Mouse (Mus musculus): ENCODE measurements at regions not wholly inside any gene's neighbourhood (a gene's known extent, or its start where the extent isn't known, plus 50 kb on each side); places are given as distances from the start of the nearest gene placed in this dataset.

DNA sequence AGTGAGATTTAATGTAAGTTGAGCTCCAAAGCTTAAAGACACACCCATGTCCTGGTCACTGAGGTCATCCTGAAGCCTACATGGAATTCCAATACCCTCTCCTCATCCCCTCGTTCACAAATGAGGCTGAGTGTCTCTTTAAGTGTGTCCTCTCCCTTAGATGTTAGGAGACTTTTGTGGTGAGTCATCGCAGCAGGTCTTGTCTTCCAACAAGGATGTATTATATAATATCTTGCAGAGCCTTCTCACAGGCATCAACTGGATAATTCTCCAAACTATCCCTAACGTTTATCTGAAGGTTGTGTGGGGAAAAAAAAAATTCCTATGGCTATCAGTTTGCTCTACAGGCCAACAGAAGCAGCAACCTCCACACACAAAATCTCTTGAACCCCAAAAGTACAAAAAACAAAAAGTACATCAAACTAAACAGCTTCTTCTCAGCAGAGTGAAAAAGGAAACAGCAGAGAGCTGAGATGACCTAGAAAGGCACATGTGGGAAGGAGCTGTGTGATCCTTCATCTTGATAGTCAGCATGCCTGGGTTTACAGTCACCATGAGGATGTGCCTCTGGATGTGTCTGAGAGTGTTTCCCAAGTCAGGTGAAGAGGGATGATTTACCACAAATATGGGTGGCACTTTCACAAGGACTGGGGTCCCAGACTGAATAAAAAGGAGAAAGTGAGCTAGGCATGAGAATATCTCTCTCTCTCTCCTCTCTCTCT is 56.4 kb upstream of the Gm47985 start:
- H3K4me1 ChIP-seq (replicated peaks; ENCODE audit: control insufficient read depth, insufficient read depth, low read length), result no peaks in the 10 kb centered on the region
- H3K9me3 ChIP-seq (ENCODE audit: control insufficient read depth, low read length), result no peaks in the 10 kb centered on the region
- H3K27me3 ChIP-seq (replicated peaks; ENCODE audit: control insufficient read depth, insufficient read depth, low read length), result no peaks in the 10 kb centered on the region
- H3K9ac ChIP-seq (replicated peaks; ENCODE audit: low read depth, low read length), result no peak overlapping the region
- no peaks in the 10 kb centered on the region for H3K36me3 ChIP-seq (ENCODE audit: control insufficient read depth, insufficient read depth)
- no peak overlapping the region for H3K4me2 ChIP-seq (ENCODE audit: low read length)
- H3K4me3 ChIP-seq (replicated peaks; ENCODE audit: low read length), result no peak overlapping the region
- ATAC-seq, result no peak
- H3K27ac ChIP-seq (ENCODE audit: low read length), result no peak overlapping the region
- 77% methylated on average over 3 of the region's 3 CpGs for WGBS

DNA sequence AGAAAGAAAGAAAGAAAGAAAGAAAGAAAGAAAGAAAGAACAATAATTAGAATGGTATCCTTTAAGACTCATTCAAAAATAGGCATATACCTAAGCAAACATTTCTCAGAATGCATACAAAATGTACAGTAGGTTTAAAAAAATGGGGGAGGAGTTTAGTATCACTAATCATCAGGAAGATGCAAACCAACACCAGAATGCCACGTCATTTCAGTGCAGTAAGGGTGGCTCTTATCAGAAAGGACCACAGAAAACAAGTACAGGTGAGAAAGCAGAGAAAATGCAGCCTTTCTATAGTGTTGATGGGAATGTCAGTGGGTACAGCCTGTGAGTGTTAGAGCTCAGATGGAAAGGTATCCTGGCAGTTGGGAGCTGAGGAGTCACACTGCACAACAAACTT is 55.6 kb upstream of the Gm47985 start:
- ATAC-seq, result no peak
- H3K36me3 ChIP-seq (ENCODE audit: control insufficient read depth, insufficient read depth), result no peaks in the 10 kb centered on the region
- 56% methylated on average over 1 of the region's 1 CpGs for WGBS

DNA sequence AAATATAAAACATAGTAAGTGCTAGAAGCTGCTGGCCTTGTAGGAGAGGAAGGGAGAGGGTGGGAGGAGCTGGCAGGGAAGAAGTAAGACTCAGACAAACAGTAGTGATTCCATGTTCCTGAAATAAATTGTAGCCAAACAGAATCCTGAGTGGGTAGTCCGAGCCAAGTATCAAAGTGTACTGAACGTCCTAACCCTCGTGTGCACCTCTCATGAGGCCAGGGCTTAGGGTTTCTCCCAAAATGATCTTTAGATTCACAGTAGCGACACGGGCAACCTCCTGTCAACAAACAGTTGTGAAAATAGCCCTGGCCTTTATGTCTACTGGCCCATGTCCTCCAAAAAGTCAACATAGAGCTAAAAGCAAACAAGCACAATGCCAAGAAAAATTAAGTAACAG is 54.3 kb upstream of the Gm47985 start:
- Histone ChIP-seq H3K36me3 (ENCODE audit: control insufficient read depth, insufficient read depth) (no peaks in the 10 kb centered on the region), H3K4me2 (ENCODE audit: low read length) (no peak overlapping the region), H3K9ac (replicated peaks; ENCODE audit: low read depth, low read length) (no peak overlapping the region), H3K27me3 (replicated peaks; ENCODE audit: control insufficient read depth, insufficient read depth, low read length) (no peaks in the 10 kb centered on the region), H3K9me3 (ENCODE audit: control insufficient read depth, low read length) (no peaks in the 10 kb centered on the region), H3K27ac (ENCODE audit: low read length) (no peak overlapping the region), H3K4me3 (replicated peaks; ENCODE audit: low read length) (no peak overlapping the region), H3K4me1 (replicated peaks; ENCODE audit: control insufficient read depth, insufficient read depth, low read length) (no peaks in the 10 kb centered on the region)
- ATAC-seq, result no peak
- 87% methylated on average over 5 of the region's 5 CpGs for WGBS

More for the DNA sequence above, 55.6 kb upstream of the Gm47985 start:
- no peak overlapping the region for H3K9ac ChIP-seq (replicated peaks; ENCODE audit: low read depth, low read length)
- H3K4me3 ChIP-seq (replicated peaks; ENCODE audit: low read length), result no peak overlapping the region
- no peaks in the 10 kb centered on the region for H3K27me3 ChIP-seq (replicated peaks; ENCODE audit: control insufficient read depth, insufficient read depth, low read length)
- H3K4me2 ChIP-seq (ENCODE audit: low read length), result no peak overlapping the region
- H3K4me1 ChIP-seq (replicated peaks; ENCODE audit: control insufficient read depth, insufficient read depth, low read length), result no peaks in the 10 kb centered on the region
- H3K9me3 ChIP-seq (ENCODE audit: control insufficient read depth, low read length), result no peaks in the 10 kb centered on the region
- H3K27ac ChIP-seq (ENCODE audit: low read length), result no peak overlapping the region

DNA sequence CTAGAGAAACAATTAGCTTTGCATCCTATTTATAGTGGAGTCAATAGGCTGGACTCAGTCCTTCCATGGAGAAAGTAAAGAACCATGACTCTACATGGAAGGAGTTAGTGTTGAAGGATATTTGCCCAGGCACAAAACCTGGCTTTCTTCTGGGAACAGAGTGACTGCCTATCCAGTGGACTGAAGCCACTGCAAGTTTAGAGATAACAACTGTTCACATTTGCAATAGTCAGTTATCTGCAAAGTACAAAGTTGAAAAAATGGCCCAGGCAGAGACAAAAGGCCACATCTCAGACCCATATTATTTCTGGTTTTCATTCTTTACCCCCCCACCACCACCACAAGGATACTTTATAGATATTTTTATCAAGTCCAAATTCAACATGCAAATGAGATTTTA is 53.4 kb upstream of the Gm47985 start:
- ATAC-seq, result no peak
- no peak overlapping the region for H3K4me2 ChIP-seq (ENCODE audit: low read length)
- H3K36me3 ChIP-seq (ENCODE audit: control insufficient read depth, insufficient read depth), result no peaks in the 10 kb centered on the region
- H3K9me3 ChIP-seq (ENCODE audit: control insufficient read depth, low read length), result no peaks in the 10 kb centered on the region
- no peak overlapping the region for H3K4me3 ChIP-seq (replicated peaks; ENCODE audit: low read length)
- H3K9ac ChIP-seq (replicated peaks; ENCODE audit: low read depth, low read length), result no peak overlapping the region
- no peaks in the 10 kb centered on the region for H3K27me3 ChIP-seq (replicated peaks; ENCODE audit: control insufficient read depth, insufficient read depth, low read length)
- H3K27ac ChIP-seq (ENCODE audit: low read length), result no peak overlapping the region
- no peaks in the 10 kb centered on the region for H3K4me1 ChIP-seq (replicated peaks; ENCODE audit: control insufficient read depth, insufficient read depth, low read length)

DNA sequence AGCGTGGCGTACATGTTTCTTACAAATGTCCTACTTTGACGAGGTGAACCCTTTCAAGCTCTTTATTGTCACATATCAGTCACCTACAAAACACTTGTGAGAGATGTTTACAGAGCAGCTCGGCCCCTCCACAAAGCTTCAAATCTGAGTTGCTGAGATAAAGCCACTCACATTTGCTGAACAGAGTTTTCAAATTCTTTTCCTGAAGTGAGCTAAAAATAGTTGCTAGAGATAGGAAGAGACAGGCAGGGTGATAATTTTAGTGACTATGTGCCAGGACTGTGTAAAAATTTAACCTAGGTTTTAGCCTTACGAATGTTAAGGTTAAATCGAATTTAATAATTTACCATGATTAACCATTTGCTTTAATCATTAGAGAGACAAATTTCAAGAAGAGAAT is 52.3 kb upstream of the Gm47985 start:
- Histone ChIP-seq H3K9me3 (ENCODE audit: control insufficient read depth, low read length) (no peaks in the 10 kb centered on the region), H3K4me3 (replicated peaks; ENCODE audit: low read length) (no peak overlapping the region), H3K27me3 (replicated peaks; ENCODE audit: control insufficient read depth, insufficient read depth, low read length) (no peaks in the 10 kb centered on the region), H3K36me3 (ENCODE audit: control insufficient read depth, insufficient read depth) (no peaks in the 10 kb centered on the region), H3K4me1 (replicated peaks; ENCODE audit: control insufficient read depth, insufficient read depth, low read length) (no peaks in the 10 kb centered on the region), H3K4me2 (ENCODE audit: low read length) (no peak overlapping the region), H3K9ac (replicated peaks; ENCODE audit: low read depth, low read length) (no peak overlapping the region), H3K27ac (ENCODE audit: low read length) (no peak overlapping the region)
- WGBS, result 77% methylated on average over 6 of the region's 6 CpGs
- ATAC-seq, result no peak

DNA sequence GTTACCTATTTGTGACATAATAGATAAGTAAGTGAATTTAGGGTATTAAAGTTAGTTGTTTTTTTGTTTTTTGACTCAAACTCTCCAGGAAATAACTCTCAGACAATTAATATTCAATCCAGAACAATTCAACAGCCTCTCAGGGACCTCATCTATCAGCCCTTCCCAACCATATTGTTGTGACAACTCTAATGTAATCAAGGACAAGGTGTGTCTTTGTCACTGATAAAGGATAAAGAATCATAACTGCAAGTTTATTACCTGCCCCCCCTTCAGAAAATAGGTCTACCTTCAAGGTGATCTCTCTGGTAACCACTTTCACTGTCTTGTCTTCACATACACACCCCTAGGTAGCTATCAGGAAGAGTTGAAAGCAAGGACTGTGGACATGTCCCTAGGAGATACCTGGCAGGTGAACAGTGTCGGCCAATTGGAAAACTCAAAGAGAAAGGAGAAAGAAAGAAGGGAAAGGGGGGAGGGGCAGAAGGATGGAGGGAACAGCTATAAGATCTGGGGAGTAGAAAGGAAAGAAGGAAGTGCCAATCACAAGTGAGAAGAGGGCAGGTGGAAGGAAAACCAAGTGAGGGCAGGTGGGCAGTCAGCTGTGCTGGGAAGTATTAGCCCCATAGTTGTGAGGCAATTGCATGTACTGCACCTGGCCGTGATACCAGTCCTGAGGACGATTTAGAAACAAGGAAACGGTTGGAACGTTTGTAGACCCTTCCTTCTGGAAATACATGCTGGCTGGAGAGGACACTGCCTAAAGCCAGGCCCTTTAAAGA is 51.3 kb upstream of the Gm47985 start:
- 87% methylated on average over 5 of the region's 5 CpGs for WGBS
- no peaks in the 10 kb centered on the region for H3K27me3 ChIP-seq (replicated peaks; ENCODE audit: control insufficient read depth, insufficient read depth, low read length)
- H3K9me3 ChIP-seq (ENCODE audit: control insufficient read depth, low read length), result no peaks in the 10 kb centered on the region
- no peak overlapping the region for H3K27ac ChIP-seq (ENCODE audit: low read length)
- no peak for ATAC-seq
- no peak overlapping the region for H3K4me3 ChIP-seq (replicated peaks; ENCODE audit: low read length)
- H3K36me3 ChIP-seq (ENCODE audit: control insufficient read depth, insufficient read depth), result no peaks in the 10 kb centered on the region
- H3K9ac ChIP-seq (replicated peaks; ENCODE audit: low read depth, low read length), result no peak overlapping the region
- no peaks in the 10 kb centered on the region for H3K4me1 ChIP-seq (replicated peaks; ENCODE audit: control insufficient read depth, insufficient read depth, low read length)
- no peak overlapping the region for H3K4me2 ChIP-seq (ENCODE audit: low read length)

DNA sequence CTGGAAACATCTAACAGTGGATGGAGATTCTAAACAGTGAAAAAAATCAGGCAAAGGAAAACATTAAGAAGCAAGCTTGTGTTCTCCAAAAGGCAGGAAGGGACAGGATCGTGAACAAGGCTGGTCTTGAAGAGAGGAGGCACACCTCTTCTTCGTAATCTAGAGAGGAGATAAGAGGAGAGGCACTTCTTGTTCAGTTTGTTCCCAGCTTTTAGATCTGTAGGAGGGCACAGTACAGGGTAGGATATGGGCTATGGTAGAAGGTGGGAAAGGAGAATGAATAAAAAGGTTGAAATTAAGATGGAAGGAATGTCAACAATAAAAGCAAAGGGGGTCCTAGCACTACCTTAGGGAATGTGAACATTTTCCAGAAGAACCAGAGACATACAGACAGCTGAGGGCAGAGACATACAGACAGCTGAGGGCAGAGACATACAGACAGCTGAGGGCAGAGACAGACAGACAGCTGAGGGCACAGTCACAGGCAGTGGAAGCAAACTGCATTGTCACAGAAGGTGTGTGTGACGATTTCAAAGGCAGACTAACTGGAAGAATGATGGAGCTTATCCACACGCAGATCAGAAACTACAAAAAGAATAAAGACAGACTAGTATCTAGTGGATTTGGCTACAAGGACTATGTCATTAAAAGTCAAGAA is 50.6 kb upstream of the Gm47985 start:
- H3K4me2 ChIP-seq (ENCODE audit: low read length), result no peak overlapping the region
- no peaks in the 10 kb centered on the region for H3K36me3 ChIP-seq (ENCODE audit: control insufficient read depth, insufficient read depth)
- H3K9ac ChIP-seq (replicated peaks; ENCODE audit: low read depth, low read length), result no peak overlapping the region
- WGBS, result 89% methylated on average over 4 of the region's 4 CpGs
- no peak overlapping the region for H3K4me3 ChIP-seq (replicated peaks; ENCODE audit: low read length)
- H3K27ac ChIP-seq (ENCODE audit: low read length), result no peak overlapping the region
- no peaks in the 10 kb centered on the region for H3K4me1 ChIP-seq (replicated peaks; ENCODE audit: control insufficient read depth, insufficient read depth, low read length)
- H3K9me3 ChIP-seq (ENCODE audit: control insufficient read depth, low read length), result no peaks in the 10 kb centered on the region
- H3K27me3 ChIP-seq (replicated peaks; ENCODE audit: control insufficient read depth, insufficient read depth, low read length), result no peaks in the 10 kb centered on the region
- ATAC-seq, result no peak
